Mouse (Mus musculus): Measurements from ENCODE around the gene Olfr1015. TPM values are rescaled to one million over a fixed set of nuclear protein-coding genes. Genes with fewer than 3 reads are reported as not detected.

Olfr1015 gene
- polyA plus RNA-seq, 1 experiment from 2014 or later = not detected

Other genes starting within 250 kb of the Olfr1015 start
- not detected in 2 replicates for gene Olfr996, start 202.8 kb upstream of the Olfr1015 start, polyA plus RNA-seq (2015; fragmentation: Nextera tagmentation; extraction: Ambion mirVana)
- gene Olfr998, start 193.1 kb upstream of the Olfr1015 start, polyA plus RNA-seq (2015; fragmentation: Nextera tagmentation; extraction: Ambion mirVana) = not detected in 2 replicates
- gene Olfr1000, start 170.1 kb upstream of the Olfr1015 start, polyA plus RNA-seq (2015; fragmentation: Nextera tagmentation; extraction: Ambion mirVana) = not detected in 2 replicates
- gene Olfr1002, start 131.3 kb upstream of the Olfr1015 start, polyA plus RNA-seq (2015; fragmentation: Nextera tagmentation; extraction: Ambion mirVana) = not detected in 2 replicates
- not detected in 2 replicates for gene Olfr154, start 117.6 kb upstream of the Olfr1015 start, polyA plus RNA-seq (2015; fragmentation: Nextera tagmentation; extraction: Ambion mirVana)
- not detected in 2 replicates for gene Olfr1006, start 103.2 kb upstream of the Olfr1015 start, polyA plus RNA-seq (2015; fragmentation: Nextera tagmentation; extraction: Ambion mirVana)
- gene Olfr1008, start 92.6 kb upstream of the Olfr1015 start, polyA plus RNA-seq (2015; fragmentation: Nextera tagmentation; extraction: Ambion mirVana) = not detected in 2 replicates
- gene Olfr1009, start 66.6 kb upstream of the Olfr1015 start, polyA plus RNA-seq (2015; fragmentation: Nextera tagmentation; extraction: Ambion mirVana) = not detected in 2 replicates
- gene Olfr1012, start 19.3 kb upstream of the Olfr1015 start, polyA plus RNA-seq (2015; fragmentation: Nextera tagmentation; extraction: Ambion mirVana) = not detected in 2 replicates
- gene Olfr1013, start 14.9 kb upstream of the Olfr1015 start, polyA plus RNA-seq (2015; fragmentation: Nextera tagmentation; extraction: Ambion mirVana) = not detected in 2 replicates
- gene Olfr1014, start 9.3 kb upstream of the Olfr1015 start, polyA plus RNA-seq (2015; fragmentation: Nextera tagmentation; extraction: Ambion mirVana) = not detected in 2 replicates
- gene Olfr1016, start 20.5 kb downstream of the Olfr1015 start, polyA plus RNA-seq (2015; fragmentation: Nextera tagmentation; extraction: Ambion mirVana) = not detected in 2 replicates
- not detected in 2 replicates for gene Olfr1018, start 36.5 kb downstream of the Olfr1015 start, polyA plus RNA-seq (2015; fragmentation: Nextera tagmentation; extraction: Ambion mirVana)
- not detected in 2 replicates for gene Olfr1019, start 63.5 kb downstream of the Olfr1015 start, polyA plus RNA-seq (2015; fragmentation: Nextera tagmentation; extraction: Ambion mirVana)
- not detected in 2 replicates for gene Olfr1020, start 65.0 kb downstream of the Olfr1015 start, polyA plus RNA-seq (2015; fragmentation: Nextera tagmentation; extraction: Ambion mirVana)
- not detected in 2 replicates for gene Olfr1022, start 86.6 kb downstream of the Olfr1015 start, polyA plus RNA-seq (2015; fragmentation: Nextera tagmentation; extraction: Ambion mirVana)
- not detected in 2 replicates for gene Olfr1023, start 103.6 kb downstream of the Olfr1015 start, polyA plus RNA-seq (2015; fragmentation: Nextera tagmentation; extraction: Ambion mirVana)
- gene Olfr1024, start 123.0 kb downstream of the Olfr1015 start, polyA plus RNA-seq (2015; fragmentation: Nextera tagmentation; extraction: Ambion mirVana) = not detected in 2 replicates
- not detected in 2 replicates for gene Olfr1025-ps1, start 133.2 kb downstream of the Olfr1015 start, polyA plus RNA-seq (2015; fragmentation: Nextera tagmentation; extraction: Ambion mirVana)
- not detected in 2 replicates for gene Olfr1026, start 139.5 kb downstream of the Olfr1015 start, polyA plus RNA-seq (2015; fragmentation: Nextera tagmentation; extraction: Ambion mirVana)
- not detected in 2 replicates for gene Olfr1028, start 168.4 kb downstream of the Olfr1015 start, polyA plus RNA-seq (2015; fragmentation: Nextera tagmentation; extraction: Ambion mirVana)
- gene Olfr1029, start 191.9 kb downstream of the Olfr1015 start, polyA plus RNA-seq (2015; fragmentation: Nextera tagmentation; extraction: Ambion mirVana) = not detected in 2 replicates
- gene Olfr1030, start 197.3 kb downstream of the Olfr1015 start, polyA plus RNA-seq (2015; fragmentation: Nextera tagmentation; extraction: Ambion mirVana) = not detected in 2 replicates
- gene Olfr1031, start 208.3 kb downstream of the Olfr1015 start, polyA plus RNA-seq (2015; fragmentation: Nextera tagmentation; extraction: Ambion mirVana) = not detected in 2 replicates
- gene Olfr1032, start 223.5 kb downstream of the Olfr1015 start, polyA plus RNA-seq (2015; fragmentation: Nextera tagmentation; extraction: Ambion mirVana) = not detected in 2 replicates
- 0.79 TPM in 1 of 2 replicates, not detected in the other for gene Olfr1033, start 238.6 kb downstream of the Olfr1015 start, polyA plus RNA-seq (2015; fragmentation: Nextera tagmentation; extraction: Ambion mirVana)

Measured in midbrain, embryonic 16.5 days (tissue).